Mouse (Mus musculus): ENCODE measurements around the gene Gm1043.

DNA sequence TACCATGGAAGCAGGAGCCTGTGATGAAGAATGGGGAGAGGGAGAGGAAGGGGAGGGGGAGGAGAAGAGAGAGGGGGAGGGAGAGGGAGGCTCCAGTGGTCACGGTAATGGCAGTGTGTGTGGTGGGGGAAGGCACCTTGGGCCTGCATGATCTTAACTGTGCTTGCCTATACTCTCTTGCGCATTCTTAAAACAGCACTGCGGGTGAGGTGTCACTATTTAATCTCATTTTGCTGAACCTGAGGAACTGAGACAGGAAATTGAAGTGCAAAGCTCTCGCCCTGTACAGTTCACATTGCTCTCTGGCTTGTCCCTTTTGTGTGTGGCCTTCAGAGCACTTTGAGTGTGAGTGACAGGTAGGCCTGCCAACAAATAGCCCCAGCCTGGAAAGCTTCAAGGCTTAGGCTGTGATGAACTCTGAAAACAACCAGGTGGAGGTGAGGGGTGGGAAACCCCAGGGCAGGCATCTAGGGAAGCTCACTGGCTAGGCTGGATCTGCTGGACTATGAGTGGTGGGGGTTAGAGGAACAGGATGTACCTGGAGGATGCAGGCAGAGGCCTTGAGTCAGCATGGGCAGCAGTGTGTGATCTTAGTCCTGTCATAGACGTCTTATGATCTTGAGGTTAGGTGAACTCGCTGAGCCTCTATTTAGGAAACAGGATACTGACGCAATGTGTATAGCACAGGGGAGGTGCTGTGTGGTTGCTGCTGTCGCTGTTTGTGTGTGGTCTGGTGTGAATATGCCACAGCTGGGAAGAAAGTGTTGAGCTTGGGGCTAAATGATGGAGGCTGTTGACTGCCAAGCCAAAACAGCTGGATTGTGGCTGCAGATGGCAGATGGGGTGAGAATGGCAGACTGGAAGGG lies 18.2 kb upstream of the Gm1043 start:
- TF ChIP-seq CTCF (IDR thresholded peaks at IDR 0.05; ENCODE audit: low read depth, low read length) (no peak), POLR2A (IDR thresholded peaks at IDR 0.05; ENCODE audit: insufficient read depth, low read length) (no peak)
